Mouse (Mus musculus) midbrain, embryonic 11.5 days (tissue): ENCODE data around the gene Zfp987. TPM values are rescaled to one million over a fixed set of nuclear protein-coding genes. Genes with fewer than 3 reads are reported as not detected.
"Not testable (repeated sequence)": the region's sequence is repeated elsewhere in the genome, so short reads cannot be mapped to it uniquely, and the experiment has no call there.

Source experiments
- ATAC-seq: fragments of 200-750 bp; cut with Nextera tagmentation; 2 replicates; pipeline ENCODE4 v1.8.0; 2017; ENCODE audit warnings: moderate TSS enrichment, moderate library complexity; ENCODE audit not compliant: low FRiP score
- DNase-seq: peaks from one replicate; pipeline ENCODE4 v3.0.0; 2015; ENCODE audit warnings: low spot score; ENCODE audit errors: missing footprints
- H3K27ac ChIP-seq: fragments of 300-500 bp; sonication (generic); 2 replicates; pipeline ENCODE4 v1.5.1; 2014; ENCODE audit warnings: low read depth, low read length
- H3K27me3 ChIP-seq: fragments of 300-500 bp; sonication (generic); 2 replicates; pipeline ENCODE4 v1.6.1; 2014; ENCODE audit warnings: mild to moderate bottlenecking, low read length, moderate library complexity, mixed read lengths; ENCODE audit not compliant: control insufficient read depth, insufficient read depth
- H3K36me3 ChIP-seq: fragments of 300-500 bp; sonication (generic); 2 replicates; pipeline ENCODE4 v1.6.1; 2014; ENCODE audit warnings: mild to moderate bottlenecking, low read length, moderate library complexity, mixed read lengths; ENCODE audit not compliant: control insufficient read depth, insufficient read depth
- H3K4me1 ChIP-seq: fragments of 300-500 bp; sonication (generic); 2 replicates; pipeline ENCODE4 v1.6.1; 2014; ENCODE audit warnings: low read length; ENCODE audit not compliant: control insufficient read depth, insufficient read depth
- H3K4me2 ChIP-seq: fragments of 300-500 bp; sonication (generic); 2 replicates; pipeline ENCODE4 v1.6.1; 2014; ENCODE audit warnings: mild to moderate bottlenecking, moderate library complexity
- H3K4me3 ChIP-seq: fragments of 300-500 bp; sonication (generic); 2 replicates; pipeline ENCODE4 v1.5.1; 2014; ENCODE audit warnings: low read depth, low read length
- H3K9ac ChIP-seq: fragments of 300-500 bp; sonication (generic); 2 replicates; pipeline ENCODE4 v1.6.1; 2014; ENCODE audit warnings: low read length
- H3K9me3 ChIP-seq: fragments of 300-500 bp; sonication (generic); 2 replicates; pipeline ENCODE4 v1.6.1; 2016; ENCODE audit warnings: low read length; ENCODE audit not compliant: control insufficient read depth
- WGBS: fragments of 180-500 bp; shearing (Covaris S2); extraction: QIAGEN DNeasy Blood & Tissue Kit; methylation state at CpG from one replicate; pipeline ENCODE4 v1.1.7; 2014; 5-methylcytosine and 5-hydroxymethylcytosine counted together
- polyA plus RNA-seq: library from polyadenylated mRNA; unstranded; fragments of >200 nt; fragmentation: Nextera tagmentation; extraction: Ambion mirVana; gene quantifications from 2 replicates; pipeline ENCODE4 v1.2.1, GENCODE M21; 2014

Gene Zfp987
- polyA plus RNA-seq, 1 experiment from 2014 or later = not detected

GRCm38 (mm10) chr4:146167202-146167832 is 70.2 kb downstream of the Zfp987 start:
- not testable (repeated sequence) for H3K27me3 ChIP-seq, H3K4me2 ChIP-seq, H3K4me1 ChIP-seq, H3K36me3 ChIP-seq, H3K27ac ChIP-seq, H3K4me3 ChIP-seq, H3K9me3 ChIP-seq, H3K9ac ChIP-seq
- DNase-seq (peak; percentile 69), ATAC-seq (peak; percentile 41; the same call in 1 of the 2 replicates)
- 74% methylated on average over 3 of the region's 3 CpGs for WGBS

- WGBS = 79% methylated on average over 10 of the region's 10 CpGs
- DNase-seq (peak; percentile 75), ATAC-seq (peak; percentile 71)
- H3K27ac ChIP-seq, H3K9ac ChIP-seq, H3K4me2 ChIP-seq, H3K27me3 ChIP-seq, H3K36me3 ChIP-seq, H3K9me3 ChIP-seq, H3K4me3 ChIP-seq, H3K4me1 ChIP-seq: not testable (repeated sequence)
Observed at GRCm38 (mm10) chr4:146167879-146168532, 70.9 kb downstream of the Zfp987 start.

GRCm38 (mm10) chr4:146168730-146169215 is 71.7 kb downstream of the Zfp987 start:
- not testable (repeated sequence) for H3K4me3 ChIP-seq, H3K27me3 ChIP-seq, H3K27ac ChIP-seq, H3K4me1 ChIP-seq, H3K9ac ChIP-seq, H3K36me3 ChIP-seq, DNase-seq, H3K4me2 ChIP-seq
- peaks cover 16% of the 10 kb centered on the region for H3K9me3 ChIP-seq
- ATAC-seq = peak; percentile 84
- no CpG with 5 or more reads among the region's 2 CpGs for WGBS

GRCm38 (mm10) chr4:146173378-146174226 is 76.5 kb downstream of the Zfp987 start:
- H3K4me2 ChIP-seq, H3K36me3 ChIP-seq, H3K4me3 ChIP-seq, H3K9me3 ChIP-seq, H3K4me1 ChIP-seq, H3K9ac ChIP-seq, H3K27ac ChIP-seq, H3K27me3 ChIP-seq: not testable (repeated sequence)
- WGBS = 57% methylated on average over 3 of the region's 4 CpGs
- DNase-seq (peak; percentile 81), ATAC-seq (peak; percentile 70)

Other genes starting within 250 kb of the Zfp987 start
- not detected in 2 replicates for gene Zfp986, start 228.5 kb upstream of the Zfp987 start, polyA plus RNA-seq
- gene Zfp600, start 59.5 kb downstream of the Zfp987 start, polyA plus RNA-seq = not detected in 2 replicates